Mouse (Mus musculus) C2C12 (cell line): ENCODE data around the gene Gm44805.

Experiments
- CTCF ChIP-seq: IDR thresholded peaks from one replicate; pipeline ENCODE4 v1.5.1; 2011; ENCODE audit not compliant: control insufficient read depth, insufficient read depth, insufficient read length
- MAX ChIP-seq: IDR thresholded peaks from one replicate; pipeline ENCODE4 v1.6.1; 2011; ENCODE audit warnings: mild to moderate bottlenecking, control low read depth
- MYOG ChIP-seq: IDR thresholded peaks from one replicate; pipeline ENCODE4 v1.6.1; 2011; ENCODE audit not compliant: control insufficient read depth, insufficient read length; ENCODE audit errors: extremely low read depth
- USF1 ChIP-seq: IDR thresholded peaks from one replicate; pipeline ENCODE4 v1.6.1; 2011; ENCODE audit warnings: low read depth, mild to moderate bottlenecking, control low read depth, moderate library complexity

DNA sequence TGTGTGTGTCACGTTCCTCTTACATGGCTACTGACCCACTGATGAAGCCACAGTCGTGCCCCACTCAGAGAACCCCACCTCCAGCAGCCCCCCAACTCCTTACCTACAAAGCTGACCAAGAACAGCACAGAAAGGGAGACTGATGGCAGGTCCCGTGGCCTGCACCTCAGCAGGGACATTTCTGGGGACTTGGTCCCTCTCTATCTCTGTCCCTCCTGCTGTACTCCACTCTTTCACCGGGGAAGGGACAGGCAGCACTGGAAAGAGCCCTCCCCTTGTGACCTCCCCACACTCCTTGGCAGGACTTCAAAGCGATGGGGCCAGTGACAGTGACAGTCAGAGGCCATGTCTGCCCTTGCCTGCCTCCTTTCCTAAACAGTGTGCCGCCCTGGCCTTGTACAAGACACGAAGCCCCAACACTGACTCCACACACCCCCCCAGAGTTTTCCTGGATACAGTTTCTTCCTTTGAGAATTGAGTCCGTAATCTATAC lies at the start of gene Gm44805, which contains the start of gene Apoc4:
- no peak for TF ChIP-seq CTCF
- no peak for TF ChIP-seq MAX
- TF ChIP-seq USF1 = no peak
- TF ChIP-seq MYOG = no peak
